Mouse (Mus musculus) T-helper 2 cell (primary cell): ENCODE results near the gene Ggt1.
"Not testable (repeated sequence)": the region's sequence is repeated elsewhere in the genome, so short reads cannot be mapped to it uniquely, and the experiment has no call there.

ENCODE experiments used
- in situ Hi-C: fragments of 300-600 bp; cut with MboI, MseI; formaldehyde crosslinking; loops from one replicate; pipeline ENCODE4 v1.15.1; 2025; ENCODE audit warnings: high pct_unique_total_duplicates

The Ggt1 gene

GRCm38 (mm10) chr10:75549886-75550285 lies 11.5 kb upstream of the Ggt1 start:
- in situ Hi-C loops, result loop anchor here (10.0 kb wide), 1 partner anchor 1395 kb away; no protein-coding TSS in a partner anchor

DNA sequence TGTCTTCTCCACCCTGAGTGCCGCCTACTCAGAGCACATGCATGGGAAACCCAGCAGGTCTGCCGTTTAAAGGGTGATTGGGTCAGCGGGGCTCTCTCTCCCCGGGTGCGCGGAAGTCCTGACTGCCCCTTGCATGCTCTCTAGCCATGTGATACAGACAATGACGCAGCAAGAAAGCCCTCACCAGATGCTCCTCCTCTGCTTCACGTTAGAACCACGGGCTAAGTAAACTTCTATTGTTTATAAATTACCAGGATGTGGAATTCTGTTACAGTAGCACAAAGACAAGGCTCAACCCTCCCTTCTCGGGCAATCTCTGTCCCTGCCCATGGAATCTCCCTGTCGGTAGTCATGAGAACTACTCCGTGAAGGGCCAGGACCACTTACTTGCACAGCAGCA lies 10.2 kb upstream of the Ggt1 start:
- in situ Hi-C loops, result no loop called here

DNA sequence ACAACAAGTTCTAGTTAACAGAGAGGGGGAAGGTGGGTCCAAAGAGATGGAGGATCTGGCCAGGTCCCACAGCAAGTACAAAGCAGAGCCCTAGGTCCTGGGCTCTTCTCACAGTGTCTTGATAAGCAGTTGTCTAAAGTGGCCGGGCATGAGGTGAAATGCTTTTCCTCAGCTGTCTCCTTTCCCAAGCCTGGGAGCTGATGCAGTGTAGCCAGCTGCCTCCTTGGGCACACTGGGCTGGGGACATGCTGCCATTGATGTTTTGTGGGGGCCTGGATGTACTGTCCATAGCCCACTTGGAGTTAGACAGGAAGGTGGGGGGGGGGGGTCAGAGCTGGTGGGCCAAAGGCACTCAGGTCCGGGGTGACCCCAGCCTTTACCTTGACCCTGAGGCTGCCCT lies 9.3 kb upstream of the Ggt1 start:
- in situ Hi-C loops, result no loop called here

GRCm38 (mm10) chr10:75552701-75553450 lies 8.5 kb upstream of the Ggt1 start:
- in situ Hi-C loops, result no loop called here

DNA sequence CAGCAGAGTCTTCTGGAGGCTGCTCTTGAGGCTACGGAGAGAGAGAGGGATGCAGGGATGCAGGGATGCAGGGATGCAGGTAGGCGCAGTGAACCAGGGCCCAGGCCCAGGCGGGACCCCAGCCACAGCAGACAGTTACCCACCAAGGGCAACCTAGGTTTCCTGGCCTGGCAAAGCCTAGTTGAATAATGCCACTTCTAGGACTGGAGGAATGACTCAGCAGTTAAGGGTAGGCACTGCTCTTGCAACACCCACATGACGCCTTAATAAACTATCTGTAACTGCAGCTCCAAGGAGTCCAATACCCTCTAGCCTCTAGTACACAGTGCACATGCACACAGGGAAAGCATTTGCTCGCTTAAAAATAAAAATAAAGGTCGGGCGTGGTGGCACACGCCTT lies 7.3 kb upstream of the Ggt1 start:
- in situ Hi-C loops, result no loop called here

- in situ Hi-C loops, result no loop called here
These were observed 5.8 kb upstream of the Ggt1 start for GRCm38 (mm10) chr10:75555557-75555956.

DNA sequence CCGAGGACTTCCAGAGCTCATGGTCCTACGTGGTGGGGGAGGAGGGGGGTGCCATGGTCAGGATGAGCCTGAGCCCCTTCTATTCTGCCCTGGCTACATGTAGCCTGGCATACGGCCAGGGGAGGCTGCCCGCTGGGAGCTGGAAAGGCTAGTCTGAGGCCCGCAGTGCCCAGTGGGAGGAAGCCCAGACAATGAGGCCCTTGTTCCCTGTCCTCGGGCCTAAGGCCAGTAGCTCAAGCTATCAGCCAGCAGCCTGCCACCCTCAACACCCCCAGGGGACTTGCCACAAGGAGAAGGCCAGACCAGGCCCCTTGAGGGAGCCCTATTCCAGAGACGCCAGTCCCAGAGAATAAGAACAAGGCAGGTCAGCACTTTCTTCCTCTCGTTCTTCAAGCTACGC lies 5.4 kb upstream of the Ggt1 start:
- in situ Hi-C loops, result no loop called here

DNA sequence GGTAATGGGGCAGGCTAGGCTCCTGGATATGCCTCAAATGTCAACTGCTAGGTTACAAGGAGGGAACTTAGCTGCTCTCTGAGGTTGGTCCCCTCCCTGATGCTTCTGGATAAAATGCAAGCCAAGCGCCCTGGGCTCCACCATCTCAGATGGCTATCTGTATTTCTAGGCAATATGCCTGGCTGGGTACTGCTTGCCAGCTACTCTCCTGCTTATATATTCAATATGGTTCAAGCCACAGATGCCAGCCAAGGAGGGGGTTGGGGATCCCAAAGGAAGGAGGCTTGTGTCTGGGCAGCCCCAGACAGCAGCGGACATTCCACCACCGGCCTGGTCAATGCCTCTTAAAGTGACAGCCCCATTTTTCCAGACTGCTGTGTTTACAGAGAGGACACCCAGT lies 2.9 kb upstream of the Ggt1 start:
- in situ Hi-C loops, result no loop called here

- in situ Hi-C loops, result no loop called here
These were observed 2.2 kb upstream of the Ggt1 start for GRCm38 (mm10) chr10:75559041-75559675.

DNA sequence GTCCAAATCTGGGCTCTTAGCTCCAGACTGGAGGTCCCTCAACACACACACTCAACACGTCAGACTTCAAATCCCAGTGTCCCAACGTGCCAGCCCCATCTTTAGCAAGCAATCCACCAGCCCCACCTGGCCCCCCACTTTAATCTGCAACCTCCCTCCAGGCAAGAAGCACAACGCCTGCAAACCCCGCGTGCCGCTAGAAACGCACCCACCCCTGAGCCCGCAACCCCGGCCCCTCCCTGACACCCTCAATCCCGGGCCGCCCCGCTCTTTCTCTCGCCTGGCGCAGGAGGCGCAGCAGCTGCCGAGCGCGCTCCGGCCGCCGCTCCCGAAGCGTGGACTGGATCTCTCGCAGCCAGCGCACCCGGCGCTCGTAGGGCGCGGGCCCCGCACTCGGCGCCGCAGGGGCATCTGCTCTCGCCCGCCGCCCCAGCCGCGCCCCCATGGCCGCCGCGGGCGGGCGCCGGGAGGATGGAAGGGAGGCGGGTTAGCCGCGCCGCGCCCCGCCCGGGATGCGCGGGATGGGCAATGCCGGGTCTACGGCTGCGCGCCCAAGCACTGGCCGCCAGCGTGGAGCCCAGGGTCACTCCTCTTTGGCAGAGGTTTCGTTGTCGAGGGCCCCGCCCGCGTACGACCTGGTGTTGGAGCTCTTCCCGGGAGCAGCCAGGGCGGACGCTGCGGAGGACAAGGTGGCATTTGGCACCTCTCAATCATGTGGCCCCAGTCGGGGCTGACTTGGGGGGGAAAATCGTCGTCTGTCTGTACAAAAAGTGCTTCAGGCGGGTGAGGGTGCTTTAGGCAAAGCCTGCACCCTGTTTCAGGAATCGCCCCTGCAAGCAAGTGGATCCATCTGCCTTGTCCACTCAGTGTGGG lies 1.5 kb upstream of the Ggt1 start, which contains the start of gene Lrrc75b:
TSS of gene Lrrc75b (minus strand) at position 655 of the 873 bp plus-strand sequence.
- in situ Hi-C loops, result loop anchor here (5.0 kb wide), 1 partner anchor 87 kb away; no protein-coding TSS in a partner anchor

- in situ Hi-C loops, result loop anchor here (5.0 kb wide), 1 partner anchor 87 kb away; no protein-coding TSS in a partner anchor
These were observed 880 bp upstream of the Ggt1 start for GRCm38 (mm10) chr10:75560549-75560899.

DNA sequence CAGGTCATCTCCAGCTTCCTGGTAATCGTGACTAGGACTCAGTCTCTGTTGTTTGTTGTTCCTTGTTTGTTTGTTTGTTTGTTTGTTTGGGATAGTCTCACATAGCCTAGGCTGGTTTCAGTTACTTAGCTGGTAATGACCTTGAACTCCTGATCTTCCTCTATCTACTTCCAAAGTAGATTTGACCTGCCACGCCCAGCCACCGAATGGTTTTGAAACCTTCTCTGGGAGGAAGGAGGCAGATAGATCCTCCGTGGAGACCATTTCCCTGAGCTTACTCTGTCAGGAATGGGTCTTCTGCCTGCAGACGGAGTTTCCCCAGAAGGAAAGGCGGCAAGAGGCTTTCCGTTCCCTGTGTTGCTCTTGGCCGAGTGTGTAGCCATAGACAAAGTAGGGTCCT lies 1.2 kb downstream of the Ggt1 start:
- in situ Hi-C loops, result loop anchor here (5.0 kb wide), 1 partner anchor 85 kb away; no protein-coding TSS in a partner anchor

- in situ Hi-C loops, result loop anchor here (5.0 kb wide), 1 partner anchor 83 kb away; no protein-coding TSS in a partner anchor
These were observed 3.4 kb downstream of the Ggt1 start for GRCm38 (mm10) chr10:75564687-75565265.

DNA sequence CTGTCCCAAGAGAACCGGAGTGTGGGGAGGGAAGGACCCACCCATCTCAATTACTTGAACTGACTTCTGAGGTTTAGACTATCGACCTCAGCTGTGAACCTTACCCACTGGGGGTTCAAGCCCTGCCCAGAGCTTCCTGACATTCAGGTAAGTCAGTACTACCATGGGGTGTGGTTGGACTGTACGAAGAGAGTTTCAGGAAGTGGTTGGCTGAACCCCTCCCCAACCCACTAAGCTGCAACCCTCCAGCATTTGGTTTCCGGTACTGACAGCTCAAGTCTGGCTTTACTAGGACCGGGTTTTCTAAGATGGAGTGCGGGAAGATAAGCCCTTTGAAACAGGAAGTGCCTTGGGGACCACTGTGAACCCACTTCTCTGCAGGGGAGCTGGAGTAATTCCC lies 4.0 kb downstream of the Ggt1 start:
- in situ Hi-C loops, result no loop called here

- in situ Hi-C loops, result no loop called here
These were observed 4.5 kb downstream of the Ggt1 start for GRCm38 (mm10) chr10:75565906-75566305.

DNA sequence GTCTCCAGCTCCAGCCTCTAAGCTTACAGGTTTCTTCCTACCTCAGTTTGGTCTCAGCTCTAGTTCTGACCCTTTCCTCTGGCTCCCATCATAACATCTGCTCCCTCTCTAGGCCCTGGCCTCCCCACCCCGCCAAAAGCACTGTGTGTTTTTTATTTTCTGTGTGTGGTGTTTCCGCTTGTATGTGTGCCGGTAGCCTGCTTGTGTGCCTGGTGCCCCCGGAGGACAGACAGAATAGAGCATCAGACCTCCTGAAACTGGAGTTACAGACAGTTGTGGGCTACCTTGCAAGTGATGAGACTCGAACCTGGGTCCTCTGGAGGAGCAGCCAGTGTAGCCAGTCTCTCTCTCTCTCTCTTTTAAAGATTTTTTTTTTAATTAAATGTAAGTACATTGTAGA lies 4.9 kb downstream of the Ggt1 start:
- in situ Hi-C loops, result no loop called here

- in situ Hi-C loops, result not testable (repeated sequence)
These were observed 5.4 kb downstream of the Ggt1 start for GRCm38 (mm10) chr10:75566765-75567164.

- in situ Hi-C loops, result no loop called here
These were observed 6.6 kb downstream of the Ggt1 start for GRCm38 (mm10) chr10:75568029-75568428.

DNA sequence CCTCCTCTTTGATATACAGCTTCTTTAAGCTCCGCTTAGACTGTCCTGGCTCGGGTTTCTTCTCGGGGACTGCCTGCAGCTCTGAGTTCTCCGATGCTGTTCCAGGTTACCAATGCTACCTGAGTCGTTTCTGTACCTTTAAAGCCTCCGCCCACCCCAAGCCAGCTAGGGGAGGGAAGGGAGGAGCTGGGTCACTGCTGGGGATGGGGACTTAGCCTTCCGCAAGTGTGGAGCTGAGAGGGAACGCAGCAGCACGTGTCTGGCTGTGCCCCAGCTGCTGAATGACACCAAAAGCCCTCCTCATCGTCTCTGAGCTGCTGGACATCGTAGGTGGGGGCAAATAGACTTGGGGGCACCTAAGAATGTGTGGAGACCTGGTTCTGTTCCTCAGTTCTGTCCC lies 7.0 kb downstream of the Ggt1 start:
- in situ Hi-C loops, result no loop called here

GRCm38 (mm10) chr10:75568851-75569250 lies 7.4 kb downstream of the Ggt1 start:
- in situ Hi-C loops, result no loop called here

DNA sequence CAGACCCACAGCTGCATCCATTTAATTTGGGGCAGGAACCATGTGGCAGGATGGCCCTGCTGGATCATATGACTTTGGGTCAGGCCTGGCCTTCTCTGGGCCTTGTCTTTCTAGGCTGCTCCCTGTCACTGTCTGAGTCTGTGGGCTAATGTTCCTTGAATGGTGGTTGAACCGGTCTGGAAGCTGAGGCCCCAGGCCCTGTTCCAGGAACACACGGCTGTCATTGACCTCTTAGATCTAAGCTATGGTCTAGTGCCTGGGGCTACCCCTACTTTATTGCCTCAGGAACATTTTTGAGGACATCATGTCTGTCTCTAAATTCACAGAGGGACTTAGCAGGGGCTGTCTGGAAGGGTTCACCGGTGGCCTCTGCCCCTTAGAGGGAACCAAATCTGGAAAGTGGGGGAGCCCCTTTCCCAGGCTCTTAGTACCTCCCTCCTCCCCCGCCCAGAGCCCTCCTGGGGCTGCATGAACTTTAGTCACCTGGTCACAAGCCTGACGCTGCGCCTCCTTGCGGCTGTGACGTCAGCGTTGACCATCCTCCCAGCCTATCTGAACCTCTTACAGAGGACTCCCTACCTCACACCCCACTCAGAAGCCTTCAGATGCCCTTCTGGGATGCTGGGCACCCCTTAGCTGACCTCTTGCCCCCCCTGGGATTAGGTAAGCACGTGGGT lies 9.7 kb downstream of the Ggt1 start:
- in situ Hi-C loops, result no loop called here
